Mouse (Mus musculus) lung, postnatal 0 days (tissue): ENCODE results near the gene Cemip. TPM values are rescaled to one million over a fixed set of nuclear protein-coding genes. Genes with fewer than 3 reads are reported as not detected.

Source experiments
- ATAC-seq: fragments of 200-750 bp; cut with Nextera tagmentation; 2 replicates; pipeline ENCODE4 v1.8.0; 2017; ENCODE audit warnings: moderate library complexity
- DNase-seq: peaks from one replicate; pipeline ENCODE4 v3.0.0-alpha.2; 2016; ENCODE audit warnings: low spot score
- H3K27ac ChIP-seq: fragments of 300-500 bp; sonication (generic); 2 replicates; pipeline ENCODE4 v1.5.1; 2014; ENCODE audit warnings: antibody characterized with exemption, mild to moderate bottlenecking, low read length, mixed read lengths
- H3K27me3 ChIP-seq: fragments of 300-500 bp; sonication (generic); replicated peaks from 2 replicates; pipeline ENCODE4 v1.6.1; 2014; ENCODE audit warnings: low read length, mixed read lengths; ENCODE audit not compliant: insufficient read depth
- H3K36me3 ChIP-seq: fragments of 300-500 bp; sonication (generic); 2 replicates; pipeline ENCODE4 v1.6.1; 2014; ENCODE audit warnings: low read length, mixed read lengths; ENCODE audit not compliant: insufficient read depth
- H3K4me1 ChIP-seq: fragments of 300-500 bp; sonication (generic); 2 replicates; pipeline ENCODE4 v1.6.1; 2014; ENCODE audit warnings: antibody characterized with exemption, low read depth, low read length, mixed read lengths; ENCODE audit not compliant: insufficient read depth
- H3K4me2 ChIP-seq: fragments of 300-500 bp; sonication (generic); replicated peaks from 2 replicates; pipeline ENCODE4 v1.6.1; 2014; ENCODE audit warnings: low read depth, mild to moderate bottlenecking, low read length, moderate library complexity, mixed read lengths
- H3K4me3 ChIP-seq: fragments of 300-500 bp; sonication (generic); 2 replicates; pipeline ENCODE4 v1.5.1; 2014; ENCODE audit warnings: low read depth, low read length
- H3K9ac ChIP-seq: fragments of 300-500 bp; sonication (generic); replicated peaks from 2 replicates; pipeline ENCODE4 v1.6.1; 2014; ENCODE audit warnings: low read depth, mild to moderate bottlenecking
- H3K9me3 ChIP-seq: fragments of 300-500 bp; sonication (generic); 2 replicates; pipeline ENCODE4 v1.6.1; 2016; ENCODE audit warnings: low read length, mixed read lengths
- CTCF ChIP-seq: IDR thresholded peaks from 2 replicates; pipeline ENCODE4 v1.5.1; 2016; ENCODE audit warnings: antibody characterized with exemption, mild to moderate bottlenecking
- EP300 ChIP-seq: IDR thresholded peaks from 2 replicates; pipeline ENCODE4 v1.6.1; 2016; ENCODE audit warnings: antibody characterized with exemption, mild to moderate bottlenecking, control low read depth
- WGBS: fragments of 180-500 bp; shearing (Covaris S2); extraction: QIAGEN DNeasy Blood & Tissue Kit; methylation state at CpG from one replicate; pipeline ENCODE4 v1.1.7; 2014; 5-methylcytosine and 5-hydroxymethylcytosine counted together
- polyA plus RNA-seq: library from polyadenylated mRNA; unstranded; fragments of >200 nt; fragmentation: Nextera tagmentation; extraction: Ambion mirVana; gene quantifications from 2 replicates; pipeline ENCODE4 v1.2.1, GENCODE M21; 2015

Cemip gene
- polyA plus RNA-seq, 1 experiment from 2014 or later: 0.57 TPM

GRCm38 (mm10) chr7:84015050-84015449, 71.3 kb downstream of the Cemip start:
- Histone ChIP-seq H3K27ac (no peak overlapping the region), H3K4me3 (no peak overlapping the region), H3K4me1 (peaks cover 5% of the 10 kb centered on the region; the same call in 1 of the 2 replicates), H3K27me3 (no peaks in the 10 kb centered on the region), H3K36me3 (no peaks in the 10 kb centered on the region), H3K9ac (no peak overlapping the region), H3K4me2 (no peak overlapping the region), H3K9me3 (no peaks in the 10 kb centered on the region)
- TF ChIP-seq EP300: no peak
- no peak for TF ChIP-seq CTCF
- DNase-seq: no peak
- WGBS: 73% methylated on average over 1 of the region's 1 CpGs
- ATAC-seq: no peak

- Histone ChIP-seq H3K27me3 (no peaks in the 10 kb centered on the region), H3K9me3 (no peaks in the 10 kb centered on the region), H3K9ac (no peak overlapping the region), H3K36me3 (no peaks in the 10 kb centered on the region), H3K4me1 (peaks cover 5% of the 10 kb centered on the region; the same call in 1 of the 2 replicates), H3K4me3 (no peak overlapping the region), H3K27ac (no peak overlapping the region), H3K4me2 (no peak overlapping the region)
- ATAC-seq (no peak), DNase-seq (peak; percentile 55)
- TF ChIP-seq EP300: no peak
- no peak for TF ChIP-seq CTCF
- 47% methylated on average over 4 of the region's 4 CpGs for WGBS
These were observed 72.6 kb downstream of the Cemip start for GRCm38 (mm10) chr7:84013656-84014055.

DNA sequence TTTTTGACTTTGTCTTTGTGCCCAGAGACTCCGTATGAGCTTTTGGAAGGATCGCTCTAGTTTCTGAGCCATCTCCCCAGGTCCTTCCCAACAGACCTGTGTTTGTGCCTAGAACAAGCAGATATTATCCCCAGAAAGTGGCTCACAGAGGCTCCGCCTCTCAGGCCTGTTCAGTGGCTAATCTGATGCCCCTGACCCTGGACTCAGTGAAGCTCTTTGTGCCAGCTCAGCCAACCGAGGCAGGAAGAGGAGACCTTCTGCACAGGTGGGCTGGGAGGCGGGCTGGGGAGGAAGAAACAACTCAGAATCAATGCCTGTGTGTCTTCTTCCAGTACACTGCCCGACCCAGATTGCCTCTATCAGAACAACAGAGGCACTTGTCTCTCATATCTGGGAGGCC, 81.9 kb downstream of the Cemip start:
- WGBS: 67% methylated on average over 6 of the region's 6 CpGs
- ATAC-seq (no peak), DNase-seq (no peak)
- H3K9me3 ChIP-seq: no peaks in the 10 kb centered on the region
- no peak overlapping the region for H3K4me3 ChIP-seq
- no peaks in the 10 kb centered on the region for H3K4me1 ChIP-seq
- H3K36me3 ChIP-seq: no peaks in the 10 kb centered on the region
- no peak overlapping the region for H3K4me2 ChIP-seq
- no peak overlapping the region for H3K9ac ChIP-seq
- no peak overlapping the region for H3K27ac ChIP-seq
- no peaks in the 10 kb centered on the region for H3K27me3 ChIP-seq
- TF ChIP-seq CTCF: no peak
- TF ChIP-seq EP300: no peak

- no peaks in the 10 kb centered on the region for H3K27me3 ChIP-seq
- no peak overlapping the region for H3K9ac ChIP-seq
- no peaks in the 10 kb centered on the region for H3K9me3 ChIP-seq
- no peaks in the 10 kb centered on the region for H3K4me1 ChIP-seq
- ATAC-seq: no peak
- H3K36me3 ChIP-seq: no peaks in the 10 kb centered on the region
- no peak for DNase-seq
- no peak overlapping the region for H3K4me2 ChIP-seq
- WGBS: 86% methylated on average over 3 of the region's 3 CpGs
- no peak overlapping the region for H3K27ac ChIP-seq
- TF ChIP-seq EP300 (no peak), CTCF (no peak)
- H3K4me3 ChIP-seq: no peak overlapping the region
These were observed 84.8 kb downstream of the Cemip start for GRCm38 (mm10) chr7:84001516-84001915.

DNA sequence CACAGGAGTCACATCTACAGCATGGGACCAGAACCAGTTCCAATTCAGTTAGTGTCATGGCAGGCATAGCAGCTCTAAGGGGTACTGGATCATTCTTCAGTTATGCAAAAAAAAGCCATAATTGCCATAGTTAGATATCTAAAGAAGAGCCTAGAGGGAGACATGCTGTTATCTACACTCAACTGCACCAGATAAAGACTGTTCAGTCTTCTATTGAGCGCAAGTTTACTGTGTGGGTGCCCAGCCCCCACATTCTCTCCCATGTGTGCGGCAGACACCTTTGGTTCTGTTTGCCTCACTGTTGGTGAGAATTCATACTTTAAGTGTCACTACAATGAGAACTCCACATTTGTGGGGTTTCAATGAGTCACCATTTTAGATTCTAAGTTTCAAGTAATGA, 85.6 kb downstream of the Cemip start:
- Histone ChIP-seq H3K4me3 (no peak overlapping the region), H3K27ac (no peak overlapping the region), H3K9ac (no peak overlapping the region), H3K4me1 (no peaks in the 10 kb centered on the region), H3K9me3 (no peaks in the 10 kb centered on the region), H3K4me2 (no peak overlapping the region), H3K36me3 (no peaks in the 10 kb centered on the region), H3K27me3 (no peaks in the 10 kb centered on the region)
- WGBS: 90% methylated on average over 2 of the region's 2 CpGs
- DNase-seq (no peak), ATAC-seq (no peak)
- TF ChIP-seq CTCF (no peak), EP300 (no peak)

GRCm38 (mm10) chr7:83999647-84000046, 86.7 kb downstream of the Cemip start:
- no peak for ATAC-seq
- H3K9me3 ChIP-seq: no peaks in the 10 kb centered on the region
- H3K27me3 ChIP-seq: no peaks in the 10 kb centered on the region
- H3K4me1 ChIP-seq: no peaks in the 10 kb centered on the region
- TF ChIP-seq CTCF (no peak), EP300 (no peak)
- H3K27ac ChIP-seq: no peak overlapping the region
- no peak overlapping the region for H3K4me2 ChIP-seq
- no peak overlapping the region for H3K9ac ChIP-seq
- H3K36me3 ChIP-seq: no peaks in the 10 kb centered on the region
- 93% methylated on average over 1 of the region's 1 CpGs for WGBS
- H3K4me3 ChIP-seq: no peak overlapping the region
- DNase-seq: no peak

GRCm38 (mm10) chr7:83994348-83994747, 92.0 kb downstream of the Cemip start:
- no peak for DNase-seq
- no peak for TF ChIP-seq CTCF
- Histone ChIP-seq H3K4me3 (no peak overlapping the region), H3K27me3 (no peaks in the 10 kb centered on the region), H3K36me3 (no peaks in the 10 kb centered on the region), H3K4me1 (no peaks in the 10 kb centered on the region), H3K4me2 (no peak overlapping the region), H3K27ac (no peak overlapping the region), H3K9me3 (no peaks in the 10 kb centered on the region), H3K9ac (no peak overlapping the region)
- WGBS: 90% methylated on average over 1 of the region's 1 CpGs
- no peak for ATAC-seq
